Mouse (Mus musculus): Measurements from ENCODE around the gene Bcl2. TPM values are rescaled to one million over a fixed set of nuclear protein-coding genes. Genes with fewer than 3 reads are reported as not detected.
"Not testable (repeated sequence)": the region's sequence is repeated elsewhere in the genome, so short reads cannot be mapped to it uniquely, and the experiment has no call there.

The Bcl2 gene
- polyA plus RNA-seq, 1 experiment from 2014 or later: 11.9 TPM

DNA sequence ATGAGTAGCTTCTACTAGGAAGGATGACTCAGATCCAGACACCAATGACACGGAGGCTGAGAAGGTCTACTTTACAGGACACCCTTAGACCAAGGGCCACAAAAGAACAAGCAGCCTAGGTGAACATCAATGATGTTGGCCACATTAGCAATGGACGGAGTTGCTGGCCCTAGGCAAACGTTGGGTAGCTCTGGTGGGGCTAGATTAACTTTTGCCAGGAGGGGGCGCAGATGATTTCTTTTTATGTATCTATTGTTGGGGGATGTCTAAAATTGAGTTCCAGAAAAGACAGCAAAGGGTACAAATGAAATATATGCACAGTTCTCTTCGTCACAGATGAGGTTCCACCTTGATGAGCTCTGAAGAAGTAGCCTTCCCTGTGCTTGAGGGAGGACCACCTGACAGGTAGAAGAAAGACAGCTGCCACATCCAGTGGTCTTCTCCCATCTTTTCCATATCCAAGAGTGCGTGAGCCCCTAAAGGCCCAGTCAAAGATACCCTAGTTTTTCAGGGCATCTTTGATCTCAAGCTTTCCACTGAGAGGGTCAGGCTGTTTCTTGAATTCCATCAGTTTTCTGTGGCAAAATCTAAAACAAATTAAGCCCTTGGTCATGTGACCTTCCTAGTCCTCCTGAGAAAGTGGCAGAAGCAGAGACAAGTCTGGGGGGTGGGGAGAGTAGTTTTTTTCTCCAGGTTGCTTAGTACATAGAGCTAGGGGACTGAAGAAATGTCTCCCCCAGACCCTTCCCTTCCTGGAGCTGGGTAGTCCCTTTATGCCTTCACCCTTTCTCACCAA, 169.1 kb downstream of the Bcl2 start:
- Histone ChIP-seq H3K9ac (ENCODE audit: low read depth, low read length) (no peak overlapping the region), H3K4me1 (ENCODE audit: control insufficient read depth, insufficient read depth, low read length) (peaks cover 3% of the 10 kb centered on the region; the same call in 1 of the 2 replicates), H3K9me3 (ENCODE audit: control insufficient read depth, low read length) (no peaks in the 10 kb centered on the region), H3K36me3 (ENCODE audit: control insufficient read depth, insufficient read depth, low read length) (no peaks in the 10 kb centered on the region), H3K4me2 (ENCODE audit: low read depth, low read length) (no peak overlapping the region), H3K4me3 (ENCODE audit: low read length) (no peak overlapping the region), H3K27me3 (replicated peaks; ENCODE audit: control insufficient read depth, insufficient read depth, low read length) (no peaks in the 10 kb centered on the region), H3K27ac (ENCODE audit: low read length) (no peak overlapping the region)
- no peak for ATAC-seq
- 73% methylated on average over 6 of the region's 6 CpGs for WGBS

DNA sequence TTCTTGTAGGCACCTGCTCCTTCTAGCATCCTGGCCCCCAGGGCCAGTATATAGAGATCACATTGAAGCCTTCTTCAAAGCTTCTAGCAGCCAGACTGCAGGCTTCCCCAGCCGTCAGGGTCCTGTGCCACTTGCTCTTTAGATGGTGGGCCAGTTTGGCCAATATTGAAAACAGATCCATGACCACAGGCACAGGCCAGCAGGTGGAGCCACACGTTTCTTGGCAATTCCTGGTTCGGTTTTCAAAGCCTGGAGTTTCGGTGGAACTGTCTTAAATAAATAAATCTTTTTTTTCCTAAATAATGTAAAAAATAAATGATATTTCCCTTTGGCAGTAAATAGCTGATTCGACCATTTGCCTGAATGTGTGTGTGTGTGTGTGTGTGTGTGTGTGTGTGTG, 171.3 kb downstream of the Bcl2 start:
- Histone ChIP-seq H3K4me1 (ENCODE audit: control insufficient read depth, insufficient read depth, low read length) (peaks cover 13% of the 10 kb centered on the region), H3K4me3 (ENCODE audit: low read length) (no peak overlapping the region), H3K27me3 (replicated peaks; ENCODE audit: control insufficient read depth, insufficient read depth, low read length) (no peaks in the 10 kb centered on the region), H3K27ac (ENCODE audit: low read length) (no peak overlapping the region), H3K9ac (ENCODE audit: low read depth, low read length) (no peak overlapping the region), H3K36me3 (ENCODE audit: control insufficient read depth, insufficient read depth, low read length) (no peaks in the 10 kb centered on the region), H3K4me2 (ENCODE audit: low read depth, low read length) (no peak overlapping the region), H3K9me3 (ENCODE audit: control insufficient read depth, low read length) (no peaks in the 10 kb centered on the region)
- no peak for ATAC-seq
- 49% methylated on average over 5 of the region's 5 CpGs for WGBS

DNA sequence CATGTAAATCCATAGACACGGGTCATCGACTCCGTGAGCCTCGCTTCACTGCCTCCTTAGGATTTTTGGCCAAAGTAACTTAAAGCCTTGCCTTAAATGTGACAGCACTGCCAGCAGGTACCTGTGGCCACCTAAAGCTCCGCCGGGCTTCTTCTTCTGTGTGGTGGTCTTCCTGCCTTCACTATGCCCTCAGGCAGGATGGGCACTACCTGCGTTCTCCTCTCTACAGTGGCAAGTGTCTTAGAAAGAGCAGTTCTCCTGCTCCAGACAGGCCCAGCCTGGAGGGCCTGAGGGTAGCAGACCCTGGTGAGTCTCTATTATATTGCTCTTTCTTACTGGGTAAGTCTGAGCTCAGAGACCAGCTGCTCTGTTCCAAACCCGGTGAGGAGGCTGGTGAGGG, 172.2 kb downstream of the Bcl2 start:
- no peak for ATAC-seq
- WGBS: 80% methylated on average over 8 of the region's 8 CpGs

DNA sequence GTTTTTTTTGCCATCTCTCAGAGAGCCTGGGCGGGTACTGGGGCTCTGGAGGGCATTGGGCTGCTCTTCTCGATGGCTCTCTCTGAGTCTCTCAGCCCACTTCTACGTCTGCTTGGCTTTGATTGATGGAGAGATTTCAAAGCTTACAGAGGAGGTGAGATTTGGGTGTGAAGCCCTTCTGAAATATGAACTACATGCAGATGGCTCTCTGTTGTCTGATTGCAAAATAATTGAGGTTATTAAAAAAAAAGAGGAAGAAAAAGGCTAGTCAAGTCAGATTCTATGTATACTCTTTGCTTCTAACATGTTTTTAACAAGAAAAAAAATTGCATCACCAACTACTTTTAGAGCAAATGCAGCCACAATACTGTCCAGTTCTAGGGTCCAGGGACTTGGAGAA, 173.9 kb downstream of the Bcl2 start:
- Histone ChIP-seq H3K27ac (ENCODE audit: low read length) (no peak overlapping the region), H3K36me3 (ENCODE audit: control insufficient read depth, insufficient read depth, low read length) (no peaks in the 10 kb centered on the region), H3K9me3 (ENCODE audit: control insufficient read depth, low read length) (no peaks in the 10 kb centered on the region), H3K4me3 (ENCODE audit: low read length) (no peak overlapping the region), H3K9ac (ENCODE audit: low read depth, low read length) (no peak overlapping the region), H3K27me3 (replicated peaks; ENCODE audit: control insufficient read depth, insufficient read depth, low read length) (no peaks in the 10 kb centered on the region), H3K4me1 (ENCODE audit: control insufficient read depth, insufficient read depth, low read length) (peaks cover 13% of the 10 kb centered on the region), H3K4me2 (ENCODE audit: low read depth, low read length) (no peak overlapping the region)
- ATAC-seq: no peak
- 82% methylated on average over 3 of the region's 3 CpGs for WGBS

More for the DNA sequence above, 172.2 kb downstream of the Bcl2 start:
- Histone ChIP-seq H3K27ac (ENCODE audit: low read length) (no peak overlapping the region), H3K27me3 (replicated peaks; ENCODE audit: control insufficient read depth, insufficient read depth, low read length) (no peaks in the 10 kb centered on the region), H3K9ac (ENCODE audit: low read depth, low read length) (0 out of 2 replicates have a peak overlapping the region, but pooled peaks have one; percentile 21), H3K4me3 (ENCODE audit: low read length) (no peak overlapping the region), H3K4me1 (ENCODE audit: control insufficient read depth, insufficient read depth, low read length) (peaks cover 13% of the 10 kb centered on the region), H3K36me3 (ENCODE audit: control insufficient read depth, insufficient read depth, low read length) (no peaks in the 10 kb centered on the region), H3K9me3 (ENCODE audit: control insufficient read depth, low read length) (no peaks in the 10 kb centered on the region), H3K4me2 (ENCODE audit: low read depth, low read length) (no peak overlapping the region)

DNA sequence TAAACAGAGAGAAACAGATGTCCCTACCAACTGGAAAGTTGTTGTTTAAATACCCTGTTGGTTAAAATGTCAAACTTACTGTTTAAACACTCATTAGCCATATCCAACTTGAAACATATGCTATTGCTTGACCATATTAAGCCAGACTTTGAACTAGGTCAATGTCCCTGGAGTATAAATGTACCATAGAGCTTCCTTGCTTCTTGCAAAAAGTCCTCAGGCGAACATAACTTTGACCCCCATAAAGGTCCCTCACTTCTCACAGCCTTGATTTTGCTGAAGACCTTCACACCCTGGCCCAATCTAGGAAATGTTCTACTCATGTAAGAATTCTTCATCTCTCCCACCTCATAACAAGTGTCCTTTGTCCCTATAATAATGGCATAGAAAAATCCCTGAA, 175.0 kb downstream of the Bcl2 start:
- ATAC-seq: peak; percentile 66
- H3K36me3 ChIP-seq (ENCODE audit: control insufficient read depth, insufficient read depth, low read length): no peaks in the 10 kb centered on the region
- no peak overlapping the region for H3K4me2 ChIP-seq (ENCODE audit: low read depth, low read length)
- WGBS: 67% methylated on average over 1 of the region's 1 CpGs
- no peak overlapping the region for H3K27ac ChIP-seq (ENCODE audit: low read length)
- H3K9me3 ChIP-seq (ENCODE audit: control insufficient read depth, low read length): no peaks in the 10 kb centered on the region
- H3K4me3 ChIP-seq (ENCODE audit: low read length): no peak overlapping the region
- H3K4me1 ChIP-seq (ENCODE audit: control insufficient read depth, insufficient read depth, low read length): peaks cover 13% of the 10 kb centered on the region
- H3K27me3 ChIP-seq (replicated peaks; ENCODE audit: control insufficient read depth, insufficient read depth, low read length): no peaks in the 10 kb centered on the region
- no peak overlapping the region for H3K9ac ChIP-seq (ENCODE audit: low read depth, low read length)

DNA sequence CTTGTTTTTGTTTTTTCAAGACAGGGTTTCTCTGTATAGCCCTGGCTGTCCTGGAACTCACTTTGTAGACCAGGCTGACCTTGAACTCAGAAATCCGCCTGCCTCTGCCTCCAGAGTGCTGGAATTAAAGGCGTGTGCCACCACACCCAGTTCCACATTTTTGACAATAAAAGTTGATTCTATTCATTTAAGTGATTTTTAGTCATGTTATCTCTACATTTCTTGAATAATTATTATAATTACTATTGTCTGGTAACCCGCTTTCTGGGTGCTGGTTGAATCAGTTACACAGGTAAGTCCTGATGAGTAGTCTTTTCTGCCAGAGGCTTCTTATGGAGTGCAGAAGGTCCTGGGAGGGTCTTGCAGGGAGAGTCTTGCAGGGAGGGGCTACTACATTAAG, 179.2 kb downstream of the Bcl2 start:
- H3K36me3 ChIP-seq (ENCODE audit: control insufficient read depth, insufficient read depth, low read length); H3K4me2 ChIP-seq (ENCODE audit: low read depth, low read length); H3K4me3 ChIP-seq (ENCODE audit: low read length); H3K9ac ChIP-seq (ENCODE audit: low read depth, low read length); H3K27me3 ChIP-seq (replicated peaks; ENCODE audit: control insufficient read depth, insufficient read depth, low read length); H3K9me3 ChIP-seq (ENCODE audit: control insufficient read depth, low read length); H3K27ac ChIP-seq (ENCODE audit: low read length); ATAC-seq: not testable (repeated sequence)
- WGBS: 91% methylated on average over 3 of the region's 3 CpGs
- H3K4me1 ChIP-seq (ENCODE audit: control insufficient read depth, insufficient read depth, low read length): peaks cover 10% of the 10 kb centered on the region

DNA sequence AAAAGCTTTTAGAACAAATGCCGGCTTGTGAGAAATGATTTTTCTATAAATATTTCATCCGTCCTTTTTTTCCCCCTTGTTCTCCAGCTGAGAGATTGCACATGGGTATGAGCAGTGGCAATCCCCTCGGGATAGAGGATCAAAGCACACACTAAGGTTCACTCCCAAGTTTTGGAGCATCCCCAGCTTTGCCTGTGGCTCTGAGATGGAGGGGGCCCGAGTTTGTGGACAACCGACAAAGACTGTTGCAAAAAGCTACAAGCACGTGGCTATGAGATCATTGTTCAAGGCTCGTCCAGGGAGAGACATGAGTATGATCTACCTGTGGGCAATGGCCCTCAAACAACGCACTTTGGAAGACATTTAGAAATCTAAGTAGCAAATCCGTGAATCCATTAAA, 184.5 kb downstream of the Bcl2 start:
- H3K27ac ChIP-seq (ENCODE audit: low read length): no peak overlapping the region
- H3K4me1 ChIP-seq (ENCODE audit: control insufficient read depth, insufficient read depth, low read length): peaks cover 6% of the 10 kb centered on the region; the same call in 1 of the 2 replicates
- WGBS: 92% methylated on average over 9 of the region's 9 CpGs
- no peaks in the 10 kb centered on the region for H3K36me3 ChIP-seq (ENCODE audit: control insufficient read depth, insufficient read depth, low read length)
- ATAC-seq: no peak
- no peaks in the 10 kb centered on the region for H3K27me3 ChIP-seq (replicated peaks; ENCODE audit: control insufficient read depth, insufficient read depth, low read length)
- no peaks in the 10 kb centered on the region for H3K9me3 ChIP-seq (ENCODE audit: control insufficient read depth, low read length)
- no peak overlapping the region for H3K9ac ChIP-seq (ENCODE audit: low read depth, low read length)
- no peak overlapping the region for H3K4me3 ChIP-seq (ENCODE audit: low read length)
- H3K4me2 ChIP-seq (ENCODE audit: low read depth, low read length): no peak overlapping the region

DNA sequence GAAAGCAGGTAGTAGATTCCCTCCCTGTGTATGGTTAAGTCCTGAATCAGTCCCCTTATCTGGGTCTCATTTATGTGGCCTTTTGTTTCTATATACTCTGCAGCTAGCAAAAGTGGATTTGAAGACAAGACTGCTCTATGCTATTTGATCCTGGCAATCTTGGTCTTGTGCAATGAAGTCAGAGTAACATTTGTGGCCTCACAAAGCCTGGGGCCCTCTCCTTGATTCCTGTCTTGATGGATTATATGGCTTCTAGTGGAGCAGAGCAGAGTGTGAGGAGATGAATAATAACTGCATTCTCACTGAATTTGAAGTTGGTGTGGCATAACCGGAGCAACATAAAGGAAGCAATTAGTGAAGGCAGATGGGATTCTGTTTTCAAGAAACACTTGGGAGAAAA, 186.5 kb downstream of the Bcl2 start:
- peak; percentile 54; the same call in 1 of the 2 replicates for ATAC-seq
- Histone ChIP-seq H3K4me1 (ENCODE audit: control insufficient read depth, insufficient read depth, low read length) (peaks cover 6% of the 10 kb centered on the region; the same call in 1 of the 2 replicates), H3K4me3 (ENCODE audit: low read length) (no peak overlapping the region), H3K27me3 (replicated peaks; ENCODE audit: control insufficient read depth, insufficient read depth, low read length) (no peaks in the 10 kb centered on the region), H3K4me2 (ENCODE audit: low read depth, low read length) (no peak overlapping the region), H3K9me3 (ENCODE audit: control insufficient read depth, low read length) (no peaks in the 10 kb centered on the region), H3K9ac (ENCODE audit: low read depth, low read length) (no peak overlapping the region), H3K27ac (ENCODE audit: low read length) (no peak overlapping the region), H3K36me3 (ENCODE audit: control insufficient read depth, insufficient read depth, low read length) (no peaks in the 10 kb centered on the region)
- 76% methylated on average over 1 of the region's 1 CpGs for whole genome bisulfite sequencing

DNA sequence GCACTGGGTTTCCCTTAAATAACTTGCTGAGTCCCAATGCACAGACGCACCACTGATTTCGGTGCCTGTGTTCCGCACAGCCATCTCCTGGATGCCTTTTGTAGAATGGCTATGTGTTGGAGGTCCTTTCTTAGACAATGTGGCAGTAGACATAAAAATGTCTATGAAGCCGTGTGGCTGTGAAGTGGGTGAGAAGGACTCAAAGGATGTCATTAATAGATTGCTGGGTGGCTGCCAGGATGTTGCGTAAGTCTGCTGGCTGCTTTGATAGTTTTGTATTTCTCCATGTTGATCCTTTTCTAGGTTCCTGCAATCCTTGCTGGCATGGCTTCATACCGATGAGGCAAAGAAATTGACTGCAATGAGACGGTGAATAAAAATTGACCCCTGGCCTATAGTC, 187.3 kb downstream of the Bcl2 start:
- Histone ChIP-seq H3K4me2 (ENCODE audit: low read depth, low read length) (no peak overlapping the region), H3K4me3 (ENCODE audit: low read length) (no peak overlapping the region), H3K27ac (ENCODE audit: low read length) (no peak overlapping the region), H3K4me1 (ENCODE audit: control insufficient read depth, insufficient read depth, low read length) (peaks cover 6% of the 10 kb centered on the region; the same call in 1 of the 2 replicates), H3K36me3 (ENCODE audit: control insufficient read depth, insufficient read depth, low read length) (no peaks in the 10 kb centered on the region), H3K9me3 (ENCODE audit: control insufficient read depth, low read length) (no peaks in the 10 kb centered on the region), H3K9ac (ENCODE audit: low read depth, low read length) (no peak overlapping the region), H3K27me3 (replicated peaks; ENCODE audit: control insufficient read depth, insufficient read depth, low read length) (no peaks in the 10 kb centered on the region)
- 73% methylated on average over 7 of the region's 7 CpGs for WGBS
- ATAC-seq: no peak
